In the genomic region with DNA sequence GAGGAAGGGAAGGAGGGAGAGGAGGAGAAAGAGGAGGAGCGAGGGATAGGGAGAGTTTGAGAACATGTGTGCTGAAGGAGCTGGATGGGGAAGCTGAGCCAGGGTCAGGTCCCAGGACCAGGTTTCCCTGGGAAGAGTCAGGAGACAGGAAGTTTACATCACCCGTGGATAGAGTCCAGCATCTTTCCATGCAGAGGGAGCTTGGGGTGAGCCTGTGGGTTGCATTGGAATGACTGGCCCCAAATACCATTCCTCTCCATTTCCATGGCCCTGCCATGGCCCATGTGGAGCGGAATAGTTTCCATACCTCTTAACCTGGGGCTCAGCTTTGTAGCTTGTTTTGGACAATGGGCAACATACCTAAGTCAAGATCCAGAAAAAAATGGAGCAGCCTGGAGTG, we compare ENCODE assay signal across 24 mouse cellular contexts.
DNase-seq lines count a peak whose midpoint lies in the region; ATAC-seq and TF ChIP-seq lines count a peak whose summit lies in the region.
"Had no signal": no experiment of that assay in that cellular context is flagged by ENCODE, and none has a peak within 500 bp of the region (broad histone marks: within the 10 kb centered on the region; RNA-seq: fewer than 3 reads in every experiment).

No protein-coding gene starts in this region.

- 0 out of 2 replicates have a peak overlapping the region, but pooled peaks have one; percentile 1 for H3K27ac ChIP-seq in embryonic fibroblast, embryonic 13.5 days (ENCODE audit: insufficient read depth, low read length)
- H3K27ac ChIP-seq in limb, embryonic 15.5 days, result 0 out of 2 replicates have a peak overlapping the region, but pooled peaks have one; percentile 17
- H3K27ac ChIP-seq in embryonic facial prominence, embryonic 10.5 days (replicated peaks), result no peak overlapping the region
- no peak overlapping the region for H3K27ac ChIP-seq in forebrain, embryonic 10.5 days
- H3K27ac ChIP-seq: embryonic facial prominence, embryonic 12.5 days; forebrain, embryonic 13.5 days; forebrain, embryonic 15.5 days had no signal

- ATAC-seq in limb, embryonic 15.5 days (ENCODE audit: insufficient number of reproducible peaks, low FRiP score, low TSS enrichment, low read depth), result no peak
- no peak for ATAC-seq in activated CD4-positive, CD25-positive, alpha-beta regulatory T cell, adult 4 months
- ATAC-seq: CD4-positive, CD25-positive, alpha-beta regulatory T cell, adult 4 months; forebrain, embryonic 13.5 days; forebrain, embryonic 15.5 days; forebrain, postnatal 0 days; Patski had no signal

- H3K27me3 ChIP-seq in limb, embryonic 15.5 days, result no peaks in the 10 kb centered on the region
- H3K27me3 ChIP-seq in embryonic facial prominence, embryonic 10.5 days (replicated peaks; ENCODE audit: low read depth, poor library complexity, severe bottlenecking), result peaks cover 6% of the 10 kb centered on the region; the same call in 1 of the 2 replicates
- H3K27me3 ChIP-seq in forebrain, embryonic 10.5 days (ENCODE audit: poor library complexity, severe bottlenecking), result no peaks in the 10 kb centered on the region
- H3K27me3 ChIP-seq: embryonic facial prominence, embryonic 12.5 days; forebrain, embryonic 13.5 days; forebrain, embryonic 15.5 days had no signal

- WGBS in limb, embryonic 15.5 days, result 68% methylated on average over 3 of the region's 3 CpGs
- 81% methylated on average over 3 of the region's 3 CpGs for WGBS in embryonic facial prominence, embryonic 10.5 days
- 95% methylated on average over 3 of the region's 3 CpGs for whole genome bisulfite sequencing in forebrain, embryonic 10.5 days

- TF ChIP-seq CTCF in embryonic fibroblast, embryonic 13.5 days (IDR thresholded peaks at IDR 0.05; ENCODE audit: borderline replicate concordance, insufficient read depth, low read length), result no peak

- no peak overlapping the region for H3K9ac ChIP-seq in limb, embryonic 15.5 days
- H3K9ac ChIP-seq: embryonic facial prominence, embryonic 12.5 days; forebrain, embryonic 13.5 days; forebrain, embryonic 15.5 days; forebrain, postnatal 0 days had no signal

- peak; percentile 31 for DNase-seq in cerebellum, adult 9-11 months
- no peak for DNase-seq in cerebellum, adult 8-10 months
- DNase-seq in Muller cell, postnatal 12 days (ENCODE audit: inconsistent ontology term), result peak; percentile 61
- no peak for DNase-seq in embryonic facial prominence, embryonic 10.5 days (ENCODE audit: low spot score)
- no peak for DNase-seq in forebrain, embryonic 10.5 days (ENCODE audit: extremely low spot score, low spot score)
- DNase-seq: adrenal gland, adult 2 months; adrenal gland, postnatal 10 days; adrenal gland, postnatal 25 days; B cell, adult 2 months; cerebellum, adult 11 months; cerebellum, adult 2 months; cerebellum, postnatal 36 days; embryo, embryonic 11 days; forebrain, postnatal 0 days had no signal

- no peaks in the 10 kb centered on the region for H3K9me3 ChIP-seq in limb, embryonic 15.5 days
- H3K9me3 ChIP-seq in embryonic facial prominence, embryonic 10.5 days, result no peaks in the 10 kb centered on the region
- H3K9me3 ChIP-seq in forebrain, embryonic 10.5 days, result no peaks in the 10 kb centered on the region
- H3K9me3 ChIP-seq: embryonic facial prominence, embryonic 12.5 days; forebrain, embryonic 13.5 days; forebrain, embryonic 15.5 days had no signal

- peaks cover 7% of the 10 kb centered on the region; the same call in 1 of the 2 replicates for H3K4me1 ChIP-seq in embryonic fibroblast, embryonic 13.5 days (ENCODE audit: control insufficient read depth, insufficient read depth, low read length)
- peaks cover 29% of the 10 kb centered on the region for H3K4me1 ChIP-seq in limb, embryonic 15.5 days
- peaks cover 14% of the 10 kb centered on the region for H3K4me1 ChIP-seq in embryonic facial prominence, embryonic 10.5 days
- H3K4me1 ChIP-seq in forebrain, embryonic 10.5 days, result peaks cover 13% of the 10 kb centered on the region

- H3K4me3 ChIP-seq in embryonic fibroblast, embryonic 13.5 days (ENCODE audit: insufficient read depth, low read length), result no peak overlapping the region
- H3K4me3 ChIP-seq in limb, embryonic 15.5 days, result no peak overlapping the region
- H3K4me3 ChIP-seq in embryonic facial prominence, embryonic 10.5 days, result no peak overlapping the region
- H3K4me3 ChIP-seq in forebrain, embryonic 10.5 days, result no peak overlapping the region
- H3K4me3 ChIP-seq: embryonic facial prominence, embryonic 12.5 days; erythroblast, embryonic 14.5 days; forebrain, embryonic 13.5 days; forebrain, embryonic 15.5 days had no signal

- no peak overlapping the region for H3K4me2 ChIP-seq in limb, embryonic 15.5 days
- H3K4me2 ChIP-seq: embryonic facial prominence, embryonic 12.5 days; forebrain, embryonic 13.5 days; forebrain, embryonic 15.5 days had no signal

- H3K36me3 ChIP-seq in limb, embryonic 15.5 days, result no peaks in the 10 kb centered on the region
- H3K36me3 ChIP-seq in embryonic facial prominence, embryonic 10.5 days (replicated peaks), result no peaks in the 10 kb centered on the region
- no peaks in the 10 kb centered on the region for H3K36me3 ChIP-seq in forebrain, embryonic 10.5 days (replicated peaks)
- H3K36me3 ChIP-seq: embryonic facial prominence, embryonic 12.5 days; forebrain, embryonic 15.5 days; G1E had no signal

- no peak for TF ChIP-seq POLR2A in embryonic fibroblast, embryonic 13.5 days (IDR thresholded peaks at IDR 0.05; ENCODE audit: low read depth, low read length)

Comparison
In these comparisons a context has a peak if more than half of its experiments do, and no peak if none do; other contexts are left out.
1. DNase-seq: peak in cerebellum, adult 9-11 months (single experiment) and Muller cell, postnatal 12 days (single experiment); none in cerebellum, adult 8-10 months (single experiment), embryonic facial prominence, embryonic 10.5 days (single experiment) and forebrain, embryonic 10.5 days (single experiment).
2. H3K27ac ChIP-seq: peak in embryonic fibroblast, embryonic 13.5 days (single experiment) and limb, embryonic 15.5 days (single experiment); none in embryonic facial prominence, embryonic 10.5 days (single experiment) and forebrain, embryonic 10.5 days (single experiment).